20 mouse cellular contexts compared by ENCODE assay signal in the genomic region with DNA sequence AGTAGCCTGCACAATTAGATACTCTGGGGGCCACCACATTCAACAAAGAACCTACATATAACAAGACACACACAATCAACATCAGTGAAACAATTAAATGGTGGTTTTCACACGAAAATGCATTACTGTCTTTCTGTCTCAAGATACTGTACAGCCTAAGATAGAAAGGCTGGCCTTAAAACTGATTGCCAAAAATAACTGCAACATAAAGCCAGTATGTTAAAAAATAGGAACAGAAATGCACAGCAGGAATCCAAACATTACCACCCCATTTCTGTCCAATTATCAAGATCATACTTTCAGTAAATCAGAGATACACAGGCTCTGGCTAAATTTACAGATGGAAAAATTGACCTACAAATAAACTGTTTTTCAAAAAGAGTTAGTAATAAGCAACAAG. TPM values are rescaled to one million over a fixed set of nuclear protein-coding genes. Genes with fewer than 3 reads are reported as not detected.
"Had no signal": no experiment of that assay in that cellular context is flagged by ENCODE, and none has a peak within 500 bp of the region (broad histone marks: within the 10 kb centered on the region; RNA-seq: fewer than 3 reads in every experiment).

No protein-coding gene starts in this region.

- H3K27me3 ChIP-seq: liver, embryonic 13.5 days had no signal

- H3K4me2 ChIP-seq: liver, embryonic 13.5 days; midbrain, embryonic 11.5 days had no signal

- DNase-seq: kidney, adult 18-20 months; kidney, adult 9 months; kidney, postnatal 14 days; kidney, postnatal 4 days; layer of hippocampus, postnatal 36 days; liver, embryonic 13.5 days; lung, adult 2 months; lung, postnatal 36 days; midbrain, embryonic 14.5 days; thymus, adult 2 months; thymus, postnatal 14 days; thymus, postnatal 4 days had no signal

- H3K9me3 ChIP-seq: liver, embryonic 13.5 days had no signal

- H3K36me3 ChIP-seq: liver, embryonic 13.5 days had no signal

- H3K9ac ChIP-seq: liver, embryonic 13.5 days had no signal

- H3K4me3 ChIP-seq: left cerebral cortex, adult 2 months; liver, embryonic 13.5 days had no signal

- H3K27ac ChIP-seq: liver, embryonic 13.5 days; stomach, postnatal 0 days had no signal

RNA-seq across cellular contexts. Expression of gene Bst1, which starts 41.7 kb away (rescaled TPM):
- total RNA-seq: layer of hippocampus, postnatal 36 days; left cerebral cortex, adult 2 months; left cerebral cortex, postnatal 10 days; left cerebral cortex, postnatal 36 days had no signal
- polyA plus RNA-seq: limb, embryonic 11.5 days; midbrain, embryonic 11.5 days; midbrain, embryonic 14.5 days; neural tube, embryonic 11.5 days; neural tube, embryonic 14.5 days had no signal
